Mouse (Mus musculus) cortical plate, adult 2 months (tissue): ENCODE measurements around the gene Rab34.

Experiments
- CTCF ChIP-seq: fragments of 200-500 bp; IDR thresholded peaks from 2 replicates; pipeline ENCODE4 v1.5.1; 2011; ENCODE audit warnings: mild to moderate bottlenecking, control low read depth, low read length; ENCODE audit not compliant: insufficient read depth; ENCODE audit errors: extremely low read depth
- POLR2A ChIP-seq: fragments of 200-500 bp; IDR thresholded peaks from 2 replicates; pipeline ENCODE4 v1.6.1; 2011; ENCODE audit warnings: mild to moderate bottlenecking, low read length, control low read depth; ENCODE audit not compliant: insufficient read depth; ENCODE audit errors: extremely low read depth

DNA sequence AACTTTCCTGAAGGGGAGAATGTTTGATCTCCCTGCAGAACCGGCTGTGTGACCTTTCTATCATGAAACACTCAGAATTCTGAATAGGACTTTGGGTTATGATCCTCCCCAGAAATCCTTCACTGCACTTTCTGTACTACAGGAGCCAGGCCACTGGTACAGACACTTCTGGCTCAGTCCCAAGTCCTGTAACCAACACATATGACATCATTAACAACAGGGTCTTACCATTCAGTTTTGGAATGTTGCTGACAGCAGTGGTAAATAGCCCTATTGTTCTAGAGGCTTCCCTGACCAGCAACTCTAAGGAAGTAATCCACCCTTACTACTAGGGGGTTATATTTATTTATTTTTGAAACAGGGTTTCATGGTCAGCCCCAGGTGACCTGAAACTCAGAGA, 4.9 kb downstream of the Rab34 start, which contains the start of gene Proca1:
- TF ChIP-seq POLR2A: no peak
- no peak for TF ChIP-seq CTCF
